Mouse (Mus musculus) heart, postnatal 14 days (tissue): ENCODE results near the gene Col6a6. TPM values are rescaled to one million over a fixed set of nuclear protein-coding genes. Genes with fewer than 3 reads are reported as not detected.
"Not testable (repeated sequence)": the region's sequence is repeated elsewhere in the genome, so short reads cannot be mapped to it uniquely, and the experiment has no call there.

Experiments
- DNase-seq, 2 experiments: peaks; one replicate each; pipeline ENCODE4 v3.0.0; 2021 to 2022
- intact Hi-C: fragments of 180-260 bp; cut with DNase I; formaldehyde crosslinking; loops from one replicate; pipeline ENCODE4 v1.15.1; 2025
- long read RNA-seq, 2 experiments: library from polyadenylated mRNA; stranded (forward); transcript quantifications; one replicate each; pipeline ENCODE4 v2.0.0; 2021
- total RNA-seq, 2 experiments: library from RNA; stranded (reverse); gene quantifications; 2 replicates each; pipeline ENCODE4 v1.2.3; 2021

Gene Col6a6
- total RNA-seq = 10 to 100 TPM; 10.4 to 10.5 TPM
- long read RNA-seq, experiment 1, partial matches to known transcripts = 2 of 3 reads
- long read RNA-seq, experiment 1, other reads (novel, unspliced or antisense) = 1 of 3 reads
- long read RNA-seq, experiment 2, partial matches to known transcripts = 2 of 2 reads
- long read RNA-seq, experiment 2, other reads (novel, unspliced or antisense) = 0 of 2 reads

GRCm38 (mm10) chr9:105827791-105828385 lies at the start of gene Col6a6:
Col6a6 (minus strand) TSS chr9:105828160.
- intact Hi-C loops = no loop called here
- peak; percentile 23 to 25 for DNase-seq

- intact Hi-C loops = no loop called here
These were observed 48.2 kb upstream of the Col6a6 start for GRCm38 (mm10) chr9:105876124-105876523.

GRCm38 (mm10) chr9:105871643-105872042 lies 43.7 kb upstream of the Col6a6 start:
- DNase-seq = peak; percentile 38 to 54
- intact Hi-C loops = no loop called here

More at GRCm38 (mm10) chr9:105876124-105876523, 48.2 kb upstream of the Col6a6 start:
- DNase-seq = no peak

- peak; percentile 65 to 84 for DNase-seq
- intact Hi-C loops = loop anchor here (1.0 to 10.0 kb wide), 2 partner anchors 164 to 257 kb away; no protein-coding TSS in a partner anchor
These were observed 29.8 kb upstream of the Col6a6 start for GRCm38 (mm10) chr9:105857773-105858172.

GRCm38 (mm10) chr9:105852778-105853065 lies 24.8 kb upstream of the Col6a6 start:
- intact Hi-C loops = loop anchor here (10.0 kb wide), 1 partner anchor 262 kb away; no protein-coding TSS in a partner anchor
- no peak for DNase-seq

GRCm38 (mm10) chr9:105852015-105852777 lies 24.2 kb upstream of the Col6a6 start:
- DNase-seq = peak; percentile 10 to 23

GRCm38 (mm10) chr9:105851011-105851410 lies 23.1 kb upstream of the Col6a6 start:
- no peak for DNase-seq
- intact Hi-C loops = loop anchor here (10.0 kb wide), 1 partner anchor 264 kb away; no protein-coding TSS in a partner anchor

More at GRCm38 (mm10) chr9:105852015-105852777, 24.2 kb upstream of the Col6a6 start:
- intact Hi-C loops = loop anchor here (10.0 kb wide), 1 partner anchor 263 kb away; no protein-coding TSS in a partner anchor

- no peak for DNase-seq
- intact Hi-C loops = no loop called here
These were observed 20.4 kb upstream of the Col6a6 start for GRCm38 (mm10) chr9:105848396-105848795.

GRCm38 (mm10) chr9:105847261-105847660 lies 19.3 kb upstream of the Col6a6 start:
- DNase-seq = no peak
- intact Hi-C loops = no loop called here

- intact Hi-C loops, DNase-seq: not testable (repeated sequence)
These were observed 13.4 kb upstream of the Col6a6 start for GRCm38 (mm10) chr9:105841386-105841785.

GRCm38 (mm10) chr9:105839147-105839515 lies 11.2 kb upstream of the Col6a6 start:
- intact Hi-C loops = no loop called here
- no peak for DNase-seq

- DNase-seq = no peak
- intact Hi-C loops = no loop called here
These were observed 10.6 kb upstream of the Col6a6 start for GRCm38 (mm10) chr9:105838396-105839146.

- peak; percentile 37 to 41 for DNase-seq
- intact Hi-C loops = no loop called here
These were observed 7.6 kb upstream of the Col6a6 start for GRCm38 (mm10) chr9:105835587-105835986.

GRCm38 (mm10) chr9:105834799-105835198 lies 6.8 kb upstream of the Col6a6 start:
- no peak for DNase-seq
- intact Hi-C loops = no loop called here

- intact Hi-C loops = no loop called here
- DNase-seq = no peak
These were observed 3.3 kb upstream of the Col6a6 start for GRCm38 (mm10) chr9:105831291-105831690.

GRCm38 (mm10) chr9:105827076-105827647 lies 798 bp downstream of the Col6a6 start:
- DNase-seq = peak; percentile 46 to 70
- intact Hi-C loops = no loop called here

- intact Hi-C loops = no loop called here
- no peak for DNase-seq
These were observed 7.2 kb downstream of the Col6a6 start for GRCm38 (mm10) chr9:105820711-105821110.

GRCm38 (mm10) chr9:105819155-105819709 lies 8.7 kb downstream of the Col6a6 start:
- intact Hi-C loops = no loop called here
- DNase-seq = no peak

GRCm38 (mm10) chr9:105814436-105814835 lies 13.5 kb downstream of the Col6a6 start:
- intact Hi-C loops = no loop called here
- DNase-seq = peak in 1 of 2 experiments; percentile 34

GRCm38 (mm10) chr9:105811458-105811857 lies 16.5 kb downstream of the Col6a6 start:
- DNase-seq = peak in 1 of 2 experiments; percentile 20
- intact Hi-C loops = no loop called here
